Mouse (Mus musculus): ENCODE data around the gene Tanc1. TPM values are rescaled to one million over a fixed set of nuclear protein-coding genes. Genes with fewer than 3 reads are reported as not detected.

Gene Tanc1
- total RNA-seq, 2 experiments from 2014 or later = 42.5 to 42.8 TPM

GRCm38 (mm10) chr2:59762277-59762676, 150.4 kb downstream of the Tanc1 start:
- no peak for DNase-seq

GRCm38 (mm10) chr2:59765671-59766070, 153.8 kb downstream of the Tanc1 start:
- DNase-seq = no peak

- no peak for DNase-seq
Observed at GRCm38 (mm10) chr2:59767893-59768292, 156.1 kb downstream of the Tanc1 start.

- peak; percentile 73 for DNase-seq
Observed at GRCm38 (mm10) chr2:59768661-59769384, 157.0 kb downstream of the Tanc1 start.

- no peak for DNase-seq
Observed at GRCm38 (mm10) chr2:59769385-59769735, 157.5 kb downstream of the Tanc1 start.

- DNase-seq = no peak
Observed at GRCm38 (mm10) chr2:59771708-59772107, 159.9 kb downstream of the Tanc1 start.

GRCm38 (mm10) chr2:59772261-59772683, 160.4 kb downstream of the Tanc1 start:
- peak; percentile 26 for DNase-seq

- DNase-seq = no peak
Observed at GRCm38 (mm10) chr2:59774374-59774773, 162.5 kb downstream of the Tanc1 start.

- no peak for DNase-seq
Observed at GRCm38 (mm10) chr2:59775148-59775547, 163.3 kb downstream of the Tanc1 start.

- DNase-seq = no peak
Observed at GRCm38 (mm10) chr2:59775820-59776219, 164.0 kb downstream of the Tanc1 start.

- no peak for DNase-seq
Observed at GRCm38 (mm10) chr2:59779355-59779754, 167.5 kb downstream of the Tanc1 start.

- no peak for DNase-seq
Observed at GRCm38 (mm10) chr2:59780240-59780639, 168.4 kb downstream of the Tanc1 start.

- peak; percentile 38 for DNase-seq
Observed at GRCm38 (mm10) chr2:59783055-59783831, 171.4 kb downstream of the Tanc1 start.

- DNase-seq = no peak
Observed at GRCm38 (mm10) chr2:59783832-59784627, 172.2 kb downstream of the Tanc1 start.

GRCm38 (mm10) chr2:59784628-59784883, 172.7 kb downstream of the Tanc1 start:
- DNase-seq = no peak

GRCm38 (mm10) chr2:59785597-59785996, 173.8 kb downstream of the Tanc1 start:
- DNase-seq = no peak

- no peak for DNase-seq
Observed at GRCm38 (mm10) chr2:59788704-59789500, 177.1 kb downstream of the Tanc1 start.

GRCm38 (mm10) chr2:59791596-59791995, 179.8 kb downstream of the Tanc1 start:
- DNase-seq = no peak

GRCm38 (mm10) chr2:59793337-59793736, 181.5 kb downstream of the Tanc1 start:
- no peak for DNase-seq

GRCm38 (mm10) chr2:59794838-59795237, 183.0 kb downstream of the Tanc1 start:
- no peak for DNase-seq

- DNase-seq = peak; percentile 19
Observed at GRCm38 (mm10) chr2:59798934-59799532, 187.2 kb downstream of the Tanc1 start.

GRCm38 (mm10) chr2:59799572-59799971, 187.7 kb downstream of the Tanc1 start:
- DNase-seq = no peak

Measured in heart, postnatal 4 days (tissue).